Mouse (Mus musculus) retina, embryonic 14.5 days (tissue): ENCODE data around the gene Kncn.

Experiments
- DNase-seq: peaks from one replicate; pipeline ENCODE4 v3.0.0-alpha.2; 2015; ENCODE audit warnings: low spot score

Gene Kncn

DNA sequence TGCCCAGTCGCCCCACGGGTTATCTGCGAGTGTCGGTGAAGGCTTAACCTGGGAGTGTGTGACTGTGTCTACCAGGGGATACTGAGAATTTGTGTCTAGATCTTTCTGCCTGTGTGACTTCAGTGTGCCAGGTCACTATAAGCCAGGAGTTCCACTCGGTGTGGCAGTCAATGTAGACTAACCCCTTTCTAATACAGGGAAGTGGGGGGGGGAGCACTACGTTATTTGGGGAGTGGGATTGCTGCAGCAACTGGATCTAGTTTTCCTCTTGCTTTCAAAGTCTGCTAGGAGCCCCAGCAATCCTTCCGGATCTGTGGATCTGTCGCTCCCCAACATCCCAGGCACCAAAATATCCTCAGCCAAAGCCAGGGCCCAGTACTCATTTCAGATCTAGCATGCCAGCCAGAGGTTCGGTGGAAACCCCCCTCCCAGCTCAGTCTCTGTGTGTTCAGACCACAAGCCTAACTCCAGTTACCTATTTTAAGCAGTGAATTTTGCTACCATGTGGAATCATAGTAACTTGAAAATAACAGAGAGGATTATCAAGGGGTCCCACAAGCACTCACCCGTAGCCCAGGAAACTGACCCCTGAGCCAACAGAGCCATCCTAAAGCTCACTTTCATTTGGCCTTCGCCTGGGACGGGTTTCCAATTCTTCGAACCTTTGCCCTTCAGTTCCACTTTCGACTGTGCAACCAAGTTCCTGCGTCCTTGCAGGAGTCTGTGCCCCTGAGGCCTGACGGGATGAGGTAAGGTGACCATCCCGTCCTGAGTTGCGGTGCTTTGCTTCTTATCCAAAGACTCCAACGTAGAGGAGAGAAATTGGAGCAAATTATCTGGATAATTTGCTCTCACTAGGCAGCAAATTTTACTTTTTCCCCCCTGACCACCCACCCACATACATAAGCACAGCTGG, 53.1 kb downstream of the Kncn start:
- DNase-seq: no peak

GRCm38 (mm10) chr4:115938276-115939160, 54.3 kb downstream of the Kncn start:
- DNase-seq: no peak
